Mouse (Mus musculus) E14TG2a.4 (cell line): Measurements from ENCODE around the gene Ankrd60.

Source experiments
- CTCF ChIP-seq: conservative IDR thresholded peaks from 2 replicates; pipeline ENCODE4 v1.5.1; 2014; ENCODE audit warnings: low read length
- NANOG ChIP-seq: IDR thresholded peaks from 2 replicates; pipeline ENCODE4 v1.6.1; 2014; ENCODE audit warnings: borderline replicate concordance, low read length, mixed read lengths
- POU5F1 ChIP-seq: IDR thresholded peaks from 2 replicates; pipeline ENCODE4 v1.6.1; 2014; ENCODE audit warnings: low read length, borderline replicate concordance

DNA sequence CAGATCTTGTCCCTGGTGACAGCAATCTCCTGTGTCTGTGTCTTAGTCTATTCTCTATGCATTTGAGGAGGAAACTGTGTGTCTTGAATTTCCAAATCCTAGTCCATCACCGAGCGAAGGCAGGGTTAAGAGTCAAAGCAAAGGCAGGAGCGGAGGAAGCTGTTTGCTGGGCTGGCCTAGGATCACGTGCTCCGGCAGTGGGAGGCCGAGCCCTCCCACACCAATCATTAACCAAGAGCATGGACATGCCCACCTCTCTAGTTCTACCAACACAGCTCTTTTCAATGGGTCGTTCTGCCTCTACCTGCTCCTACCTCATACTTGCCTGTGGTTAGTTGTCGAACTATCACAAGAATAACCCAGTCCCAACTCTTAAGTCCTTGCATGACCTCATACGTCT, 42.3 kb downstream of the Ankrd60 start:
- no peak for TF ChIP-seq CTCF
- no peak for TF ChIP-seq NANOG
- no peak for TF ChIP-seq POU5F1
